Mouse (Mus musculus): ENCODE measurements around the gene Slc39a3.

DNA sequence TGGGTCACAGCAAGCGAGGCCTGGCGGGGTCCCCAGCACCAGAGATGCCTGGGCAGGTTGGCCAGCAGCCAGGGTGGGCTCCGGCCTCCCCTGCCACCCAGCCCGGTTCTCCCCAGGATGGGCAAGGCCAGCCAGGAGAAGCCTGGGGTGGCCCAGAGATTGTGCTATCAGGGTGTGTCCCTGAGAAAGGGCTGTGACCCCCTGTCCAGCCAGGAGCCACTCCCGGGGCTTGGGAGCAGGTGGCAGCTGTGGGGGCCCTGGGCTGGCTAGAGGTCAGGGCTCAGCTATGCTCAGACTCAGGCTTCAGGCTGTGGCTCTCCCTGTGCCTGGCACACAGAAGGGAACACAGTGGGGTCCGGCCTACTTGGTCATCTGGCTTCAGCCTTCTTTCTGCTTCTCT is 17.5 kb downstream of the Slc39a3 start:
- TF ChIP-seq CTCF (conservative IDR thresholded peaks at IDR 0.05; ENCODE audit: insufficient read depth, insufficient read length, low read depth, low read length) (no peak), POLR2A (IDR thresholded peaks at IDR 0.05; ENCODE audit: low read depth, low read length) (no peak)
